Mouse (Mus musculus) hindbrain, embryonic 12.5 days (tissue): ENCODE measurements at regions not wholly inside any gene's neighbourhood (a gene's known extent, or its start where the extent isn't known, plus 50 kb on each side); places are given as distances from the start of the nearest gene placed in this dataset.

Experiments
- ATAC-seq: fragments of 200-750 bp; cut with Nextera tagmentation; 2 replicates; pipeline ENCODE4 v1.8.0; 2017; ENCODE audit warnings: moderate TSS enrichment; ENCODE audit not compliant: low FRiP score
- H3K27ac ChIP-seq: fragments of 300-500 bp; sonication (generic); 2 replicates; pipeline ENCODE4 v1.5.1; 2016; ENCODE audit warnings: mild to moderate bottlenecking
- H3K27me3 ChIP-seq: fragments of 300-500 bp; sonication (generic); 2 replicates; pipeline ENCODE4 v1.6.1; 2016; ENCODE audit warnings: mild to moderate bottlenecking
- H3K36me3 ChIP-seq: fragments of 300-500 bp; sonication (generic); 2 replicates; pipeline ENCODE4 v1.6.1; 2016; ENCODE audit warnings: mild to moderate bottlenecking
- H3K4me1 ChIP-seq: fragments of 300-500 bp; sonication (generic); 2 replicates; pipeline ENCODE4 v1.6.1; 2016
- H3K4me2 ChIP-seq: fragments of 300-500 bp; sonication (generic); replicated peaks from 2 replicates; pipeline ENCODE4 v1.6.1; 2016; ENCODE audit warnings: mild to moderate bottlenecking
- H3K4me3 ChIP-seq: fragments of 300-500 bp; sonication (generic); 2 replicates; pipeline ENCODE4 v1.5.1; 2016; ENCODE audit warnings: mild to moderate bottlenecking
- H3K9ac ChIP-seq: fragments of 300-500 bp; sonication (generic); 2 replicates; pipeline ENCODE4 v1.6.1; 2016; ENCODE audit warnings: mild to moderate bottlenecking, moderate library complexity
- H3K9me3 ChIP-seq: fragments of 300-500 bp; sonication (generic); replicated peaks from 2 replicates; pipeline ENCODE4 v1.6.1; 2016; ENCODE audit warnings: mild to moderate bottlenecking
- WGBS: fragments of 180-500 bp; shearing (Covaris S2); methylation state at CpG from one replicate; pipeline ENCODE4 v1.1.7; 2016; 5-methylcytosine and 5-hydroxymethylcytosine counted together

- H3K4me3 ChIP-seq, result no peak overlapping the region
- no peaks in the 10 kb centered on the region for H3K9me3 ChIP-seq
- ATAC-seq, result no peak
- H3K4me2 ChIP-seq, result no peak overlapping the region
- no peak overlapping the region for H3K9ac ChIP-seq
- WGBS, result 70% methylated on average over 3 of the region's 3 CpGs
- no peaks in the 10 kb centered on the region for H3K36me3 ChIP-seq
- H3K27me3 ChIP-seq, result no peaks in the 10 kb centered on the region
- H3K4me1 ChIP-seq, result no peaks in the 10 kb centered on the region
- H3K27ac ChIP-seq, result no peak overlapping the region
Measured at GRCm38 (mm10) chr2:148182492-148183052, 135.8 kb upstream of the Foxa2 start.

- Histone ChIP-seq H3K27ac (no peak overlapping the region), H3K9ac (no peak overlapping the region), H3K4me2 (no peak overlapping the region), H3K4me1 (no peaks in the 10 kb centered on the region), H3K9me3 (no peaks in the 10 kb centered on the region), H3K36me3 (no peaks in the 10 kb centered on the region), H3K4me3 (no peak overlapping the region), H3K27me3 (no peaks in the 10 kb centered on the region)
- no peak for ATAC-seq
- 82% methylated on average over 5 of the region's 5 CpGs for WGBS
Measured at GRCm38 (mm10) chr2:148184801-148185212, 138.0 kb upstream of the Foxa2 start.

- H3K4me1 ChIP-seq, result no peaks in the 10 kb centered on the region
- no peak overlapping the region for H3K9ac ChIP-seq
- no peaks in the 10 kb centered on the region for H3K9me3 ChIP-seq
- H3K27me3 ChIP-seq, result no peaks in the 10 kb centered on the region
- ATAC-seq, result no peak
- no peak overlapping the region for H3K4me3 ChIP-seq
- no peak overlapping the region for H3K4me2 ChIP-seq
- H3K27ac ChIP-seq, result no peak overlapping the region
- 88% methylated on average over 7 of the region's 7 CpGs for WGBS
- no peaks in the 10 kb centered on the region for H3K36me3 ChIP-seq
Measured at GRCm38 (mm10) chr2:148186363-148186991, 139.7 kb upstream of the Foxa2 start.

- no peak overlapping the region for H3K4me3 ChIP-seq
- H3K9ac ChIP-seq, result no peak overlapping the region
- H3K36me3 ChIP-seq, result no peaks in the 10 kb centered on the region
- no peak for ATAC-seq
- no peak overlapping the region for H3K4me2 ChIP-seq
- no peak overlapping the region for H3K27ac ChIP-seq
- H3K27me3 ChIP-seq, result no peaks in the 10 kb centered on the region
- 80% methylated on average over 2 of the region's 2 CpGs for WGBS
- no peaks in the 10 kb centered on the region for H3K4me1 ChIP-seq
- H3K9me3 ChIP-seq, result no peaks in the 10 kb centered on the region
Measured at GRCm38 (mm10) chr2:148188865-148189264, 142.1 kb upstream of the Foxa2 start.

- Histone ChIP-seq H3K27ac (no peak overlapping the region), H3K9ac (no peak overlapping the region), H3K4me2 (no peak overlapping the region), H3K4me3 (no peak overlapping the region), H3K9me3 (no peaks in the 10 kb centered on the region), H3K27me3 (no peaks in the 10 kb centered on the region), H3K4me1 (no peaks in the 10 kb centered on the region), H3K36me3 (no peaks in the 10 kb centered on the region)
- 70% methylated on average over 5 of the region's 5 CpGs for WGBS
- ATAC-seq, result no peak
Measured at GRCm38 (mm10) chr2:148189287-148189686, 142.5 kb upstream of the Foxa2 start.

GRCm38 (mm10) chr2:148192946-148193345 is 146.2 kb upstream of the Foxa2 start:
- Histone ChIP-seq H3K27me3 (no peaks in the 10 kb centered on the region), H3K36me3 (no peaks in the 10 kb centered on the region), H3K27ac (no peak overlapping the region), H3K9me3 (no peaks in the 10 kb centered on the region), H3K4me2 (no peak overlapping the region), H3K4me3 (no peak overlapping the region), H3K9ac (no peak overlapping the region), H3K4me1 (no peaks in the 10 kb centered on the region)
- WGBS, result 60% methylated on average over 4 of the region's 4 CpGs
- ATAC-seq, result no peak

GRCm38 (mm10) chr2:148197375-148198015 is 150.7 kb upstream of the Foxa2 start:
- Histone ChIP-seq H3K36me3 (no peaks in the 10 kb centered on the region), H3K27ac (no peak overlapping the region), H3K9me3 (no peaks in the 10 kb centered on the region), H3K27me3 (no peaks in the 10 kb centered on the region), H3K9ac (no peak overlapping the region), H3K4me2 (no peak overlapping the region), H3K4me3 (no peak overlapping the region), H3K4me1 (no peaks in the 10 kb centered on the region)
- 79% methylated on average over 7 of the region's 7 CpGs for WGBS
- no peak for ATAC-seq

GRCm38 (mm10) chr2:148206633-148207032 is 159.9 kb upstream of the Foxa2 start:
- no peaks in the 10 kb centered on the region for H3K36me3 ChIP-seq
- no peak overlapping the region for H3K9ac ChIP-seq
- ATAC-seq, result no peak
- WGBS, result 14% methylated on average over 1 of the region's 1 CpGs
- H3K4me1 ChIP-seq, result no peaks in the 10 kb centered on the region
- H3K9me3 ChIP-seq, result no peaks in the 10 kb centered on the region
- H3K27ac ChIP-seq, result no peak overlapping the region
- no peaks in the 10 kb centered on the region for H3K27me3 ChIP-seq
- H3K4me2 ChIP-seq, result no peak overlapping the region
- H3K4me3 ChIP-seq, result no peak overlapping the region

- H3K9ac ChIP-seq, result no peak overlapping the region
- no peak overlapping the region for H3K4me3 ChIP-seq
- 77% methylated on average over 2 of the region's 2 CpGs for WGBS
- H3K4me1 ChIP-seq, result no peaks in the 10 kb centered on the region
- no peaks in the 10 kb centered on the region for H3K36me3 ChIP-seq
- no peak for ATAC-seq
- H3K4me2 ChIP-seq, result no peak overlapping the region
- H3K27me3 ChIP-seq, result no peaks in the 10 kb centered on the region
- H3K27ac ChIP-seq, result no peak overlapping the region
- H3K9me3 ChIP-seq, result no peaks in the 10 kb centered on the region
Measured at GRCm38 (mm10) chr2:148210813-148211212, 164.0 kb upstream of the Foxa2 start.

- Histone ChIP-seq H3K9me3 (no peaks in the 10 kb centered on the region), H3K27me3 (no peaks in the 10 kb centered on the region), H3K36me3 (no peaks in the 10 kb centered on the region), H3K9ac (no peak overlapping the region), H3K27ac (no peak overlapping the region), H3K4me2 (no peak overlapping the region), H3K4me1 (no peaks in the 10 kb centered on the region), H3K4me3 (no peak overlapping the region)
- ATAC-seq, result no peak
- WGBS, result 74% methylated on average over 4 of the region's 4 CpGs
Measured at GRCm38 (mm10) chr2:148217136-148217535, 170.4 kb upstream of the Foxa2 start.

- H3K4me2 ChIP-seq, result no peak overlapping the region
Measured at GRCm38 (mm10) chr2:148233691-148234300, 161.3 kb upstream of the Sstr4 start.

GRCm38 (mm10) chr2:148237121-148237520 is 158.0 kb upstream of the Sstr4 start:
- ATAC-seq, result no peak
- Histone ChIP-seq H3K4me3 (no peak overlapping the region), H3K36me3 (no peaks in the 10 kb centered on the region), H3K4me2 (no peak overlapping the region), H3K9me3 (no peaks in the 10 kb centered on the region), H3K9ac (no peak overlapping the region), H3K27ac (no peak overlapping the region), H3K27me3 (no peaks in the 10 kb centered on the region), H3K4me1 (no peaks in the 10 kb centered on the region)
- 80% methylated on average over 4 of the region's 4 CpGs for WGBS

More at GRCm38 (mm10) chr2:148233691-148234300, 161.3 kb upstream of the Sstr4 start:
- ATAC-seq, result no peak
- no peaks in the 10 kb centered on the region for H3K9me3 ChIP-seq
- 91% methylated on average over 1 of the region's 1 CpGs for WGBS
- H3K36me3 ChIP-seq, result no peaks in the 10 kb centered on the region
- no peak overlapping the region for H3K4me3 ChIP-seq
- no peak overlapping the region for H3K27ac ChIP-seq
- no peaks in the 10 kb centered on the region for H3K27me3 ChIP-seq
- no peak overlapping the region for H3K9ac ChIP-seq
- H3K4me1 ChIP-seq, result no peaks in the 10 kb centered on the region
